Comparison of ENCODE assay signal across 14 mouse cellular contexts in genomic region chr5:138965590-138965989, GRCm38 (mm10). TPM values are rescaled to one million over a fixed set of nuclear protein-coding genes. Genes with fewer than 3 reads are reported as not detected.
A peak's percentile ranks its signal among the peaks of the same experiment; 100 is the strongest.
DNase-seq lines count a peak whose midpoint lies in the region; ATAC-seq and TF ChIP-seq lines count a peak whose summit lies in the region.
"Had no signal": no experiment of that assay in that cellular context is flagged by ENCODE, and none has a peak within 500 bp of the region (broad histone marks: within the 10 kb centered on the region; RNA-seq: fewer than 3 reads in every experiment).

No protein-coding gene starts in this region.

- peaks cover 5% of the 10 kb centered on the region; the same call in 1 of the 2 replicates for H3K4me1 ChIP-seq in forebrain, embryonic 14.5 days (ENCODE audit: control insufficient read depth, insufficient read depth, low read length)
- peaks cover 11% of the 10 kb centered on the region; the same call in 1 of the 2 replicates for H3K4me1 ChIP-seq in forebrain, embryonic 10.5 days
- H3K4me1 ChIP-seq in intestine, embryonic 14.5 days (replicated peaks; ENCODE audit: control insufficient read depth, insufficient read depth, low read length), result peaks cover 24% of the 10 kb centered on the region
- H3K4me1 ChIP-seq in intestine, postnatal 0 days (replicated peaks; ENCODE audit: control insufficient read depth, insufficient read depth, low read length), result no peaks in the 10 kb centered on the region
- H3K4me1 ChIP-seq in neural tube, embryonic 13.5 days (replicated peaks), result peaks cover 14% of the 10 kb centered on the region

- no peaks in the 10 kb centered on the region for H3K36me3 ChIP-seq in forebrain, embryonic 14.5 days (ENCODE audit: control insufficient read depth, insufficient read depth, low read length)
- no peaks in the 10 kb centered on the region for H3K36me3 ChIP-seq in forebrain, embryonic 10.5 days (replicated peaks)
- no peaks in the 10 kb centered on the region for H3K36me3 ChIP-seq in intestine, embryonic 14.5 days (ENCODE audit: control insufficient read depth, insufficient read depth, low read length)
- no peaks in the 10 kb centered on the region for H3K36me3 ChIP-seq in intestine, postnatal 0 days (ENCODE audit: control insufficient read depth, insufficient read depth)
- H3K36me3 ChIP-seq in neural tube, embryonic 13.5 days, result no peaks in the 10 kb centered on the region

- peak; percentile 44 for DNase-seq in forebrain, embryonic 14.5 days (ENCODE audit: low spot score)
- DNase-seq in forebrain, embryonic 10.5 days (ENCODE audit: extremely low spot score, low spot score), result no peak
- DNase-seq in intestine, embryonic 14.5 days (ENCODE audit: low spot score), result no peak
- no peak for DNase-seq in neural tube, embryonic 10.5 days (ENCODE audit: extremely low spot score, low spot score)
- no peak for DNase-seq in adrenal gland, postnatal 10 days
- DNase-seq in thymus, postnatal 25 days, result no peak
- DNase-seq: adrenal gland, postnatal 36 days; cerebellum, postnatal 25 days; gastrocnemius, postnatal 36 days; kidney, adult 11 months had no signal

- no peak overlapping the region for H3K4me2 ChIP-seq in forebrain, embryonic 14.5 days (ENCODE audit: low read length)
- no peak overlapping the region for H3K4me2 ChIP-seq in intestine, embryonic 14.5 days (ENCODE audit: low read length)
- no peak overlapping the region for H3K4me2 ChIP-seq in intestine, postnatal 0 days (replicated peaks; ENCODE audit: low read depth)
- H3K4me2 ChIP-seq in neural tube, embryonic 13.5 days, result no peak overlapping the region

- ATAC-seq in forebrain, embryonic 14.5 days, result no peak
- ATAC-seq in intestine, embryonic 14.5 days (replicated peaks; ENCODE audit: low FRiP score, low TSS enrichment, low read depth), result 0 out of 2 replicates have a peak, but pooled peaks have one; percentile 21
- ATAC-seq in intestine, postnatal 0 days, result no peak
- no peak for ATAC-seq in neural tube, embryonic 13.5 days (ENCODE audit: low read depth)

- H3K27me3 ChIP-seq in forebrain, embryonic 14.5 days (replicated peaks; ENCODE audit: control insufficient read depth, insufficient read depth, low read length), result no peaks in the 10 kb centered on the region
- no peaks in the 10 kb centered on the region for H3K27me3 ChIP-seq in forebrain, embryonic 10.5 days (ENCODE audit: poor library complexity, severe bottlenecking)
- H3K27me3 ChIP-seq in intestine, embryonic 14.5 days (replicated peaks; ENCODE audit: control insufficient read depth, insufficient read depth, low read length), result no peaks in the 10 kb centered on the region
- H3K27me3 ChIP-seq in intestine, postnatal 0 days (replicated peaks; ENCODE audit: control insufficient read depth, insufficient read depth, low read length), result no peaks in the 10 kb centered on the region
- H3K27me3 ChIP-seq in neural tube, embryonic 13.5 days, result no peaks in the 10 kb centered on the region
- H3K27me3 ChIP-seq: CH12.LX had no signal

- WGBS in forebrain, embryonic 14.5 days, result 75% methylated on average over 2 of the region's 2 CpGs
- 93% methylated on average over 2 of the region's 2 CpGs for WGBS in forebrain, embryonic 10.5 days
- 79% methylated on average over 2 of the region's 2 CpGs for WGBS in intestine, embryonic 14.5 days
- WGBS in intestine, postnatal 0 days, result 70% methylated on average over 2 of the region's 2 CpGs
- WGBS in neural tube, embryonic 13.5 days, result 71% methylated on average over 2 of the region's 2 CpGs

- no peak overlapping the region for H3K4me3 ChIP-seq in forebrain, embryonic 14.5 days (ENCODE audit: low read depth, low read length)
- H3K4me3 ChIP-seq in forebrain, embryonic 10.5 days, result no peak overlapping the region
- H3K4me3 ChIP-seq in intestine, embryonic 14.5 days (ENCODE audit: low read depth, low read length), result no peak overlapping the region
- H3K4me3 ChIP-seq in intestine, postnatal 0 days (ENCODE audit: low read depth, low read length), result no peak overlapping the region
- H3K4me3 ChIP-seq in neural tube, embryonic 13.5 days, result no peak overlapping the region

- no peaks in the 10 kb centered on the region for H3K9me3 ChIP-seq in forebrain, embryonic 14.5 days (replicated peaks; ENCODE audit: control insufficient read depth, low read length)
- no peaks in the 10 kb centered on the region for H3K9me3 ChIP-seq in forebrain, embryonic 10.5 days
- H3K9me3 ChIP-seq in intestine, embryonic 14.5 days (ENCODE audit: control insufficient read depth, low read length), result no peaks in the 10 kb centered on the region
- no peaks in the 10 kb centered on the region for H3K9me3 ChIP-seq in intestine, postnatal 0 days (ENCODE audit: control insufficient read depth)
- no peaks in the 10 kb centered on the region for H3K9me3 ChIP-seq in neural tube, embryonic 13.5 days

- no peak overlapping the region for H3K9ac ChIP-seq in forebrain, embryonic 14.5 days (ENCODE audit: low read length)
- H3K9ac ChIP-seq in intestine, embryonic 14.5 days (ENCODE audit: low read length), result no peak overlapping the region
- no peak overlapping the region for H3K9ac ChIP-seq in intestine, postnatal 0 days (ENCODE audit: low read depth, low read length)
- no peak overlapping the region for H3K9ac ChIP-seq in neural tube, embryonic 13.5 days

- TF ChIP-seq CTCF in intestine, postnatal 0 days (IDR thresholded peaks at IDR 0.05; ENCODE audit: low read depth), result no peak

- H3K27ac ChIP-seq in forebrain, embryonic 14.5 days (ENCODE audit: low read depth, low read length), result no peak overlapping the region
- no peak overlapping the region for H3K27ac ChIP-seq in forebrain, embryonic 10.5 days
- H3K27ac ChIP-seq in intestine, embryonic 14.5 days (ENCODE audit: low read depth), result no peak overlapping the region
- H3K27ac ChIP-seq in intestine, postnatal 0 days (ENCODE audit: low read depth, low read length), result no peak overlapping the region
- 0 out of 2 replicates have a peak overlapping the region, but pooled peaks have one; percentile 42 for H3K27ac ChIP-seq in neural tube, embryonic 13.5 days (replicated peaks)

RNA-seq across cellular contexts. Expression of gene Pdgfa, which starts 31.6 kb away (rescaled TPM):
- polyA plus RNA-seq in forebrain, embryonic 14.5 days (2014; fragmentation: Nextera tagmentation; extraction: Ambion mirVana), result 14.5 and 15.6 TPM in 2 replicates
- polyA plus RNA-seq in forebrain, embryonic 10.5 days (2016; fragmentation: Nextera tagmentation; extraction: Ambion mirVana), result 12.3 and 14.3 TPM in 2 replicates
- 69.2 and 78.4 TPM in 2 replicates for polyA plus RNA-seq in intestine, embryonic 14.5 days (2014; fragmentation: Nextera tagmentation; extraction: Ambion mirVana)
- 64.4 and 72.0 TPM in 2 replicates for polyA plus RNA-seq in intestine, postnatal 0 days (2015; fragmentation: Nextera tagmentation; extraction: Ambion mirVana)
- 17.6 and 19.5 TPM in 2 replicates for polyA plus RNA-seq in neural tube, embryonic 13.5 days (2015; fragmentation: Nextera tagmentation; extraction: Ambion mirVana)
- 10 to 100 TPM; 22.0 to 23.3 TPM for total RNA-seq in adrenal gland, postnatal 10 days (2021)
- total RNA-seq: megakaryocyte-erythroid progenitor cell, adult 5-6 weeks had no signal
